ENCODE assay signal across 17 mouse cellular contexts in genomic region chr11:110889354-110890151, GRCm38 (mm10).
"Had no signal": no experiment of that assay in that cellular context is flagged by ENCODE, and none has a peak within 500 bp of the region (broad histone marks: within the 10 kb centered on the region; RNA-seq: fewer than 3 reads in every experiment).

No protein-coding gene starts in this region.

- H3K4me2 ChIP-seq: liver, embryonic 13.5 days; liver, embryonic 15.5 days; midbrain, embryonic 11.5 days; midbrain, embryonic 13.5 days; midbrain, embryonic 15.5 days; neural tube, embryonic 12.5 days; stomach, embryonic 15.5 days had no signal

- H3K9ac ChIP-seq: liver, embryonic 13.5 days; liver, embryonic 15.5 days; liver, postnatal 0 days; midbrain, embryonic 13.5 days; midbrain, embryonic 15.5 days; neural tube, embryonic 12.5 days; stomach, embryonic 15.5 days had no signal

- H3K4me3 ChIP-seq: liver, embryonic 13.5 days; liver, embryonic 15.5 days; megakaryocyte, embryonic 14.5 days; midbrain, embryonic 13.5 days; midbrain, embryonic 15.5 days; neural tube, embryonic 12.5 days; stomach, embryonic 15.5 days had no signal

- H3K36me3 ChIP-seq: liver, embryonic 13.5 days; liver, embryonic 15.5 days; midbrain, embryonic 13.5 days; midbrain, embryonic 15.5 days; neural tube, embryonic 12.5 days; stomach, embryonic 15.5 days had no signal

- H3K9me3 ChIP-seq: liver, embryonic 13.5 days; liver, embryonic 15.5 days; megakaryocyte, embryonic 14.5 days; midbrain, embryonic 13.5 days; midbrain, embryonic 15.5 days; neural tube, embryonic 12.5 days; stomach, embryonic 15.5 days had no signal

- H3K4me1 ChIP-seq: liver, embryonic 13.5 days; liver, embryonic 15.5 days; megakaryocyte, embryonic 14.5 days; midbrain, embryonic 13.5 days; midbrain, embryonic 15.5 days; neural tube, embryonic 12.5 days; stomach, embryonic 15.5 days had no signal

- H3K27me3 ChIP-seq: liver, embryonic 13.5 days; liver, embryonic 15.5 days; megakaryocyte, embryonic 14.5 days; midbrain, embryonic 13.5 days; midbrain, embryonic 15.5 days; neural tube, embryonic 12.5 days; stomach, embryonic 15.5 days had no signal

- H3K27ac ChIP-seq: liver, embryonic 13.5 days; liver, embryonic 15.5 days; macrophage; midbrain, embryonic 13.5 days; midbrain, embryonic 15.5 days; neural tube, embryonic 12.5 days; stomach, embryonic 15.5 days; stomach, postnatal 0 days had no signal

- DNase-seq: liver, embryonic 13.5 days; liver, postnatal 0 days; lung, adult 2 months; lung, postnatal 36 days; right cerebral cortex, postnatal 14 days; thymus, adult 2 months; thymus, postnatal 25 days; thymus, postnatal 4 days had no signal

- ATAC-seq: liver, postnatal 0 days; midbrain, embryonic 13.5 days; midbrain, embryonic 15.5 days had no signal
